Mouse (Mus musculus) frontal cortex, postnatal 25 days (tissue): ENCODE data around the gene Trim21.

Experiments
- DNase-seq, 2 experiments: peaks; one replicate each; pipeline ENCODE4 v3.0.0; 2022; ENCODE audit warnings: low spot score in 2 of 2

Gene Trim21

DNA sequence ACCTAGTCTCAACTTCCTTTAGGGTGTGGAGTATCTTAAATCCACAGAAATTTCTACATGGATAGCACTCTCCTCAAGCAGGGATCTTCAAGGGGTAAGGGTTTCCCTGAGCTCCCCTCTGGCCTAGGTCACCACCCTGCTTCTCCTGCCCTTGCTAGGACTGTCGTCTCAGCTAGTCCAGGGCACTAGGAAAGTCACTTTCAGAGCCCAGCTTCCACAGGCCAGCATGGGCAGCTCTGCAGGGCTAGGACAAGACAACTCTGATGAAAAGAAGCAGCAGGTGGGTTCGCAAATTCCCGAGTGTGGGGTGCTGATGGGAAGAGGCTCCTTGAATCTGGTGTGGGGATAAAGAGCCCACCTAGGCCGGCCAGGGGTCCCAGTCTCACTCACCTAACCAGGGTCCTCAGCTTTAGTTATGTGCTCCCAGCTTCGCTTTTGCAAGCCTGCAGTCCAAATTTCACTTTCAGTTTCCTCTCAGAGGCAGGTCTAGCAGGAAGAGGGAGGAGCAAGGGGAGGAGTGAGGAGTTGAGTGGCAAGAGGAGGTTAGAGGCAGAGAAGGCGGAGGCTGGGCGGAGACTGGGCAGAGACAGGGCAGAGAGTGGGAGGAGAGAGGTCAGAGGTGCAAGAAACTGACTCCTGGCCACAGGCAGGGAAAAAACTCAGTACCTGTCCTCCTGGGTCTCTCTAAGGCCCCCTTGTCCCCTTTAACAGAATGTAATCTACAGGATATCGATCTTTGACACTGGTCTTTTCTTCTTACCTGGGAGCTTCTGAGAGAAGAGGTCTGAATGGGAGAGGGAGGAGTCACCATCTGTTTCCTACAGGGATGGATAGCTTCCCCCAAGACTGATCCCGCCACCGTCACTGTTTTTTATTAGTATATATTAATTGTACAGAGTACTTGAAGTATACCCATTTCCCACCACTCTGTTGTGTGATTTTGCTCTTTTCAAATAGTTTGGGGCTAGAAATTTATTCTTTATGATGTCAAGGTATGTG is at the start of gene Trim21:
Trim21 (minus strand) TSS at position 488 of the 999 bp plus-strand sequence.
- peak in 1 of 2 experiments; percentile 37 for DNase-seq

DNA sequence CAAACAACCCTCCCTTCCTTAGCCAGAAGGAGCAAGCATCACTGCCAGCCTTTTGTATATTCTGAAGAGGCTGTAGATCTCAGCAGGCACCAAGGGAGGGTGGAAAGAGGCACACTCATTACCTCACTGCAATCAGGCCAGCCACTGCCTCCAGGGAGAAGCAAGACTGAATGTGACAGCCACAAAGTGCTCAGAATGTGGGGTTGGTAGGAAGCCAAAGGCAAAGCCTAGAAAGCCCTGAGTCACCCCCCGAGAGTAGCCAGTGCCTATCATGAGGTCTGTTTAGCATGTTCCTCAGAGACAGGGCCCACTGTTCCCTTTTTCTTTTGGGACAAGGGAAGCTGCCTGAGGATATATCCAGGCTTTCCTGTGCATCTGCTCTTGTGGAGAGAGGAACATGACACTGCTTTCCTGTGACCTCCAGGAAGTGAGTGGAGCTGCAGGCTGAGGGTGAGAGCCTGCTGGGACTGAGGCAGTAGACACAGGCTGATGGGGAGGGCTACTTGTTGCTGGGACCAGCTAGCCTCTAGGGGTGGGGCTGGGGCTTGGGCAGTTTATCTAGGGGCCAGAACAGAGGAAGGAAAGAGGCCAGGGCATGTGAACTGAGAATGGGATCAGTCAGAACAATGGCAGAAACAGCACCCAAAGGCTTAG is 32.2 kb upstream of the Trim21 start, which contains the start of gene Olfr552:
Olfr552 (plus strand) TSS at position 393 of the 654 bp plus-strand sequence.
- no peak for DNase-seq

DNA sequence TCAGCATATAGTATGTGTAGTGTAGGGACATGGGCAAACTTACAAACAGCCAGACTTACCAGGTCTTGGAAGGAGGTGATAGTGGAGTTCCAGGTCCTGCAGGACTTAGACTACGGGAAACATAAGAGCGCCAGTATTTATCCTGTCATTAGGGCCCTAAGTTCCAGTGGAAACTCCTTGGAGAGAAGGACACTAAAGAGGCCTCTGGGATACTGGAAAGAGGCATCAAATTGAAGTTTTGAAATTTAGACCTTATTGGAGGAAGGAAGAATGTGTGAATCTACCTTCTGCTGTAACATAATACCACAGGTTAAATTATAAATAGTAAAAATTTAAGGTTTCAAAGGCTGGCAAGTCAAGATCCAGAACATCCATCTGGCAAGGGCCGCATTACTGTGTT is 26.5 kb upstream of the Trim21 start, which contains the start of gene Olfr551:
Olfr551 (minus strand) TSS at position 101 of the 400 bp plus-strand sequence.
- DNase-seq: no peak

DNA sequence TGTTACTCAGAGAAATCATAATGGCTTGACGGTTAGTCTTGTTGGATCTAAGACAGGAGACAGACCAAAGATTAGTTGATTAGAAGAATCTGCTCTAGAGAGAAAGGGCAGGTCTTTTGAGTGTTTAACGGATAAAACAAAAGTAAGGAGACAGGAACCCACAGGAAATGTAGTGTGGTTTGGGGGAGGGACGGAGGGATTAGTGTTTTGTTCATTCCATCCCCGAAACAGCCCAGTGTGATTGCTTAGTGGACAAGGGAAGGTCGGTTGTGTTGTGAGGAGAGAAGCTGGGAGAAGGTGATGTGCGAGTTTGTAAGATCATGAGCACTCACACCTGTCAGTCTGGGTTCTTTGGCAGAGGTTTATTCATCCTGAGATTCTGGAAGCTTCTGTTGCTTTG is 10.7 kb upstream of the Trim21 start:
- no peak for DNase-seq

DNA sequence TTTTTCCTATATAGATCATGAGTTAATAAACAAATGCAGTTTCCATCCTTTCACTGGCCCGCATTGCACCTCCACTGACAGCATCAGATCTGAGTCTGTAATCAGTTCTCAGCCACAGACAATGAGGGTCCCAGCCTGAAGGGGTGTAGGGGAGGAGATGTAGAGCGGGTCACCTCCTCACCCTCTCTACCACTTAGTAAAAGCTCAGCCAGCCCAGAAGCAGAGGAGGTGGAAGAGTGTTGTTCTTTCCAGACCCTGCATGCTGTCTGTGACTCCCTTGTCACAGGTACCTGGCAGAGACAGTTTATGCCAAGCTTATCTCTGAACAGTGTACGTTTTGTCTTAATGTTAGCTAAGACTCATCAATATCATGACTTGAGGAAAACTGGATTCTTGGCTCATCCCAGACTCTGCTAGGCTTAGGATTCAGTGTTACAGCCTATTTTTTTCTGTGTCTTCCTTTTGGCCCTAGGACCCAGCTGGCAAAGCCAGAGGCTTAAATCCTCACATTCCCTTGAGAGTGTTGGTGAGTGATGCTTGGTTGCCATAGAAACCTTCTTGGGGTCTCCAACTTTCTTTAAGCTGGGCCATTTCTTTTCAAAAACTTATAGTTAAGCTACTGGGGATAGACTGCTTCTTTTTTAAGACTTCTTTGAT is 8.0 kb upstream of the Trim21 start:
- DNase-seq: no peak

DNA sequence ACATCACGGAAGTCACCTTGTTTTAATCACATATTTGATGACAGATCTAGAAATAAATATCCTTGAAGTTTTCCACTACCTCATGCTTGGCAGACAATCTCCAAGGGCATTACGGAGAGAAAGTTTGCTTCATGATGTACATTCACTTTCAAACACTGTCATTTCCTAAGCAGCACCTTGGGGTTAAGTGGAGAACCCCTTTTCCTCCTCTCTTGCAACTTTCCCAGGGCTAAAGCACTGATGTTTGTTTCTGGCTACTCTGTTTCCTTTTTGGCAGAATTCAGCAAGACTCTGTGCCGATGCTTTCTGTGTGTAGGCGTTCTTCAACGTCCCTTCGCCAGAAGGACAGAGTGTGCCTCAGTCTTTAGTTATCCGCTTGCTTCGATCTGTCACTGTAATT is 5.9 kb upstream of the Trim21 start, which contains the start of gene Olfr550:
Olfr550 (plus strand) TSS at position 301 of the 400 bp plus-strand sequence.
- DNase-seq: no peak

DNA sequence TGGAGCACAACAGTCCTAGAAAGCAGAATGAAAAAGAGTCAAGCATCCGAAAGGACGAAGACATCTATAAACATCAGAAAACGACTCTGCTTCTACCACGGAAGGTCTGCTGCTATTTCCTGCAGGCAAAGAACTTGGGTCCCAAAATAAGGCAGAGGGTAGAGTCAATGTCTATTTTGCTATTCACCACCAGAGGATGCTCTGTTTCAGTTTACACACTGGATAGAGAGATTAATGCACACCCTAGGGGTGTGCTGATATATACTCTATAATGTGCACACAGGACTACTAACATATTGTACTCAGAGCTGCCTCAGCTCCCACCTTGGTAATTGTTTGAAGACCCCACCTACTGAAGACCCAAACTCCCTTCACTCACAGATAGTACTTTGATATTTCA is 933 bp upstream of the Trim21 start:
- no peak for DNase-seq

DNA sequence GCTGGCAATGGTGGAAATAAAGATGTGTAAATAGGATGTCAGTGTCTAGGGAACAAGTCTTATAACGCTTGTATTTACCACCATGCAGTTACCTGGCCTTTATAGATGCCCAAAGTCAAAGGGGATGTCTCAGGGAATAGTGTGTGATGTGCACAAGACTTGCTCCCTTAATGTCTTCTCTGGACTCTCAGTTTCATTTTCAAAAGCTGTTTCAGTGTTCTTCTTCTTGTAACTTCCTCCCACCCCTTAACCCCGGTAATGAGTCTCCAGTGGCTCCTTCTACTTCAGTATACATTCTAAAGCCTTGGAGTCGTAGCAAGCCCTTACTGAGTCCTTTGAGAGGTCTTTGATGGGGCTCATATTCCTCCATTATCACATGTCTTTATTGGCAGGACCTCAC is 12.0 kb downstream of the Trim21 start:
- DNase-seq: no peak

DNA sequence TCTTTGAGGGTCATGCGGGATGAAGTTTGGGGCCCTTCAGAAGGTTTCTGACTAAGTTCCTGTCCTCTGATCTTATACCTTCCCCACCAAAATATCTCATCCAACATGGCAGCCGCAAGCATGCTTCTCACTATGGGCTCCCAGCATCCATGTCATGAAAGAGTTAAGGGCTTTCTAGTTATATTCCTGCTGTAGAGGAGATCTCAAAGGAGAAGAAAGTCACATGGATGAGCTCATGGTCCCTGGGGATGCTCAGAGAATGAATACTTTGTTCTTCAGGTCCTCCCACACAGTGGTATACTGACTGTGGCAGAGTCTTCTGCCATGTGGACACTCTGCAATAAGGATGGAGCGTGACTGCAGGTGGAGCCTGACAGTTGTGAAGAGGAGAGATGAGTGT is 15.7 kb downstream of the Trim21 start, which contains the start of gene Olfr549:
Olfr549 (plus strand) TSS at position 301 of the 400 bp plus-strand sequence.
- DNase-seq: no peak

DNA sequence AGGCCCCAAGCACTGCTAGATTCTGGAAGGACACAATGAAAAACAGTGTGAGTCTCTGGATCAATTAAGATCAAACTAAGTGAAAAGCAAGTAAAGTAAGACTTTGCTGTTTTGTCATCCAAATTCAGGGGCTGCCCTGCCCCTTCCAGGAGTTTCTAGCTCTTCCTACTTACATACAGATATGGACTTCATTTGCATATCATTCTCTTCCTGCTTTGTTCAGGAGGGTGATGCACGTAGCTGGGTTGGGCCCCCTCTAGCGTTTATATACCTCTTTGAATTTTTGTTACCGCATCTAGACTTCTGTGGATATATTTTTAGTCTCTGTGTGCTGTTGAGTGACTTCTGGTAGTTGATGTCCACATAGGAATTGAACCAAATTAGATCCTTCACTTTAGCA is 24.0 kb downstream of the Trim21 start:
- no peak for DNase-seq

DNA sequence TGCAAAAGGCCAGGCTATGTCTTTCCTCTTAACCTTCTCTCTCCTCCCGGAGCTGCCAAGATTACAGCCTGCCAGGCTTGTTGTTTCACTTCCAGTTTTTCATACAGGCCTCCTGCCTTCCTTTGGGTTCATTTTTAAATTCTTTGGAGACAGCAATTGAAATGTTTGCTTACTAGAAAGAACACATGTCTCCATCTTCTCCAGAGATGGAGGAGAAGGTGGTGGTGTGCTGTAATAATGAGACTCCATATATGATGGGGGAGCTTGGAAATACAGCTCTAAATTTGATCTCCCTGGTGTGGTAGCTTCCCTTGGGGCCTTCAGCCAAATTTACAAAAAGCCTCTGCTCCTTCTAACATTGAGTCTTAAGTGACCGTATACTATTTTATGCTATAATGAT is 24.7 kb downstream of the Trim21 start, which contains the start of gene Olfr548-ps1:
Olfr548-ps1 (plus strand) TSS at position 301 of the 400 bp plus-strand sequence.
- DNase-seq: no peak

DNA sequence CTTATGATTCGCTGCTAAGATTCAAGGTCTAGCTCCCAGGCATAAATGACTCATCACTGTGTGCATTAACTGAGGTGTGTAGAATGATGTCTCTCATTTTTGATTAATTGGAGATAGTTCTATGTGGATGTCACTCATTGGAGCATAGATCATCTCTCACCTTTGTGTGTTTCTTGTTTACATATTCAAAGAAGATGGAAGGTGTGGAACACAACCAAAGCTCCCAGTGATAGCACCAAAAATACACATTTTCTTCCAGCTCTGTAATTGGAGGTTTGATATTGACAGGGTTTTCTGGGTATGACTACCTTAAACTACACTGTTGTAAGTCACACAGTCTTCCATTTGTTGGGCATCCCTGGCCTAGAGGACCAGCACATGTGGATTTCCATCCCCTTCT is 30.8 kb downstream of the Trim21 start, which contains the start of gene Olfr547:
Olfr547 (plus strand) TSS at position 301 of the 400 bp plus-strand sequence.
- no peak for DNase-seq

DNA sequence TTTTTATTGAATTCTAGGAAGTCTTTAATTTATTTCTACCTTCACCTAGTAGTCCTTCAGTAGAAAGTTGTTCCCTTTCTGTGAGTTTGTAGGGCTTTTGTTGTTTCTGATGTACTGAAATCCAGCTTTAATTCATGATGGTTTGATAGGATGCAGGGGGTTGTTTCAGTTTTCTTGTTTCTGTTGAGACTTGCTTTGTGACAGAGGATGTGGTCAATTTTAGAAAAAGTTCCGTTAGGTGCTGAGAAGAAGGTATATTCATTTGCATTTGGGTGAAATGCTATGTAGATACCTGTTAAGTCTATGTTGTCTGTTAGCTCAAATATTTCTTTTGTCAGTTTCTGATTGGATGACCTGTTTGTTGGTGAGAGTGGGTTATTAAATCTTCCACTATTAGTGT is 36.2 kb downstream of the Trim21 start:
- no peak for DNase-seq

DNA sequence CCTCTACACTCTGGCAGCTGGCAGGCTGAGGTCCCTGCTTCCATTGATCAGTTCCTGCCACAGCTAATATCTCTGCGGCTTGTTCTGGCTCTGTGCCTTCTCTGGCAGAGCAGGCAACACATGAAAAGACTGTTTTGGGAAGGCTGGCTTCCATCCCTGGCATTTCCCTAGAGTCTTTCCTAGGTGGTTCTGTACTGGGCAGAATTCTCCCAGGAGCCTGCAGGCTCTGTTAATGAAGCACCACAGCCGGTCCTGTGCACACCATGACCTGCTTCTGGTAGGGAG is 48.3 kb downstream of the Trim21 start:
- no peak for DNase-seq

DNA sequence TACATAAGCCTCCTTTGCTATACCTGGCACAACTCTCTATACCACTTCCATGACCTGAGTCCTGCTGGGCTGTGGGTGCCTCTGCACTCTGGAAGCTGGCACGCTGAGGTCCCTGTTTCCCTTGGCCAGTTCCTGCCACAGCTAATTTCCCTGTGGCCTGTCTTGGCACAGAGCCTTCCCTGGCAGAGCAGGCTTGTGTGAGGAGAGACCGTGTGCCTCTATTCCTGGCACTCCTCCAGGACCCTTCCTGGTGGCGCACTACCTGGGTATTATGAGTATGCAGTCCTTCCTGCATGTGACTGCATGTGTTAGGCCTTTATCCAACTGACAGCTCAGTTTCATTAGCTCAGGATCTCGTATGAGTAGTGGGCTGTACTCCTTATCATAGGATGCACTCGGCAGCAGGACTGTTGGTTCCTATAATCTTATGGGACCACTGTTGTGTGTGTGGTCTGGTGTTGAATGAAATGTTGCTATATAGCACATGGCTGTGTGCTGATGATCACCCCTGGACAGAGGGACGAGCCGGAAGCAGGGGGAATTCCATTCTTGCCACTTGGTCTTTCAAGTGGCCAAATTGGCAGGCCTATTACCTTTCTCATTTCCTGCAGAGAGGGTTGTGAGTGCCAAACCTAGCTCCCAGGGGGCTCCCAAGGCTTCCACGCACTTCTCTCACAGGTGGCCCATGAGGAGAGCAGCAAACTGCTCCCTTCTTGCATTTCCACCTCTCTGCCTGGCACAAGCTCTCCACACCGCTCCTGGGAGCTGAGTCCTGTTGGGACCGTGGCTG is 48.8 kb downstream of the Trim21 start:
- DNase-seq: no peak

DNA sequence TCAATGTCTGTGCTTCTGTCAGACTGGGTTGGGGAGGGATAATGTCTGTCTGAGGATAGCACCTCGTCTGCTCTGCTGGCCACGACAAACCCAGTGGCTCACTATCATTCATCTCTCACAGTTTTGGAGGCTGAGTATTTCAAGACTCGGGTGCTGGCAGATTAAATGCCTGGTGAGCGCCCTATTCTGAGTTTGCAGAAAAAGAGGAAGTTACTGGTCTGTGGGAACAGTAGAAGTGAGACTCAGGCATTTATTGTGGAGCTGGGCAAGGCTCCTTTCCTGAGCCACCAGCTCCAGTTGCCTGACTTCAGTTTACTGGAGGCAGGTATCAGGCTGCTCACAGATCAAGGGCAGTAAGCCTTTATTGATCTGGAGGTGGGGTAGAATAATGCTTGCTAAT is 51.1 kb downstream of the Trim21 start:
- DNase-seq: no peak

DNA sequence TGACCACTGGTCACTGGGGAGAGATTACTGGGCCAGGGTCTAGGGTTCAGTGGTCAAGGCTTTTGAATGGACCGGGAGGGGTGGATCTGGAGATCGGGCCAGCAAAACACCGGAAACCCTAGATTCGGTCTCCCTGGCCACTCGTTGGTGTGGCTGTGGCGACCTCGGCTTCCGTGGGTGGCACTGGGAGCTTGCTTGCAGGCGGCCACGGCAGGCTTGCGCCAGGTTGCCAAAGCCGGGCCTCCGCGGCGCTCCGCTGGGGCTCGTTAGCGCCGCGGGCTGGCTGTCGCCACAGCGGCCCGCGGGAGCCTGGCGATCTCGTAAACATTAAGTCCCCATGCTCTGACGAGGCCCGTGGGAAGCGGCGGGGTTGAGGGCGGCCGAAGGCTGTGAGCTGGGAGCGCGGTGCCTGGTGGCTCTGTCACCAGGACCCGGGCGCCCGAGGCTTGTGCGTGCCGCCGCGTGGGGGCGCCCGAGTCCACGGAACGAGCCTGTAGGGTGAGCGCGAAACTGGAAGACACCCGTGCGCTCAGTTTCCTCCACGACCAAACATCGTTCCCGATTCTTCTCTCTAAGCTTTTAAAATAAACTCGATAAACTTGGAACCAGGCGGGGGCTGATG is 52.4 kb downstream of the Trim21 start:
- DNase-seq: peak; percentile 81 to 82

DNA sequence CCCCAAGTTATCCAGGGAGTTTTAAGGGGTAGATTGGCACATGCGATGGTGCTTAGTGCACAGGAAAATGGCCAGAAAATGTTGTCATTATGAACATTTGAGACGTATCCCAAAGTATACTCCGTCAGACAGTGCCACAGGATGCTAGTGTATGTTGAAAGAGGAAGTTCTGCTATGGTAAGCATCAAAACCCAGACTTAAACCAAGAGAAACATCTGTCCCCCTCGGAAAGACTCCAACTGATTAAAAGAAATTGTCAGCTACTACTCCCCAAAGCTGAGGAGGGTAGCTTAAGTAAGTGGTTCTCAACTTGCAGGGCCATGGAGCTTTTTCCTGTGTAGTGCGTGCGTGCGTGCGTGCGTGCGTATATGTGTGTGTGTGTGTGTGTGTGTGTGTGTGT is 53.4 kb downstream of the Trim21 start:
- DNase-seq: no peak

DNA sequence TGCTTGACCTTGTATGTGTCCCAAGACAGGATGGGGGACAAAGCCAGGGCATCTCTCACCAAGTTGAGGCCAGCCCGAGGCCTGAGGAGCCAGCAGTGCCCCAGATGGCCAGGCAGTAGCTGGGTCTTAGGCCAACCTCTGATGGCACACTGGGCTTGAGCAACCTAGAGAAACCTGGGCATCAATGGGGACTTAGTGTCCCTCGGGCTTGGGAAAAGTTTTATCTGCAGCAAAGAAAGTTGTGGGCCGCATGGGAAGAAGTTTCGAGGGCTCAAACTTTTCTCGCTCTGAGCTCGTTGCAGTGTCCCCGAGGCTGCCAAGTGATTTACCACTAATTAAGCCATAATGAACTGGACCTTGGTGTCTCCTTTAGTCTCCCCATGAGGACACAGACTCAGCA is 55.6 kb downstream of the Trim21 start:
- DNase-seq: no peak

DNA sequence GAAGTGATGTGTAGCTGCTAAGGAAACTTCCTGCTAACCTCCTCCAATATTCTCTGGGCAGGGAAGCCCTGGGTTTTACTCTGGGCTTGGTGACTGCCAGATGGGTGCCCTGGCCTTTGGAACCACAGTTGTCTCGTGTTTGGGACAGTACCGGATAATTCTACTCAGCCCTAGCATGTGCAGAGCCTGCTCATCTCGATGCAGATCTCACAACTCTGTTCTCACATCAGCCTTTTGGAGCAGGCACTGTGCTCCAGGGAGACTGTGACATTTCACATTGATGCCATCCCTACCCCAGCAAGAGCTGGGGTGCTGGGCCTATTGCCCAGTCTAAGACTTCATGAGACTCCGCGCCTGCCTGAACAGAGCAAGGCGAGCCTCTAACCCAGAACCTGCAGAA is 56.6 kb downstream of the Trim21 start:
- no peak for DNase-seq

DNA sequence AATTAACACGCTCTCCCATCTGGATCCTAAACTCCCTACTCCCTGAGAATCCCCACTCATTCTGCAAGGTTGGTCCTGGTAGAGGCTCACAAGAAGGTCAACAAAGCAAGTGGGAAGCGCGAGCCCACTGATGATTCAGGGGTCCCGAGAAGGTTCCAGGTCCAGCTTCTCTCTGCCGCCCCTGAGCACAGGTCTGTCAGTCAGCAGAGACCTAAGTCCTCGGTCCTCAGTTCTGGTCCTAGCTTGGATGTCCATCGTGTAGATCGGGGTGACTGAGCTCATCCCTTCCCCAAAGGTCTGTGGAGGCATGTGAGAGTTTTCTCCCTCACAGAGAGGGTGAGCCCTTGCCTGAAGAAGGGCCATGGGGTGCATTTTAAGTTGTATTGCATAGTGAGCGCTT is 57.2 kb downstream of the Trim21 start:
- no peak for DNase-seq
